Mouse (Mus musculus): ENCODE data around the gene Hydin.

DNA sequence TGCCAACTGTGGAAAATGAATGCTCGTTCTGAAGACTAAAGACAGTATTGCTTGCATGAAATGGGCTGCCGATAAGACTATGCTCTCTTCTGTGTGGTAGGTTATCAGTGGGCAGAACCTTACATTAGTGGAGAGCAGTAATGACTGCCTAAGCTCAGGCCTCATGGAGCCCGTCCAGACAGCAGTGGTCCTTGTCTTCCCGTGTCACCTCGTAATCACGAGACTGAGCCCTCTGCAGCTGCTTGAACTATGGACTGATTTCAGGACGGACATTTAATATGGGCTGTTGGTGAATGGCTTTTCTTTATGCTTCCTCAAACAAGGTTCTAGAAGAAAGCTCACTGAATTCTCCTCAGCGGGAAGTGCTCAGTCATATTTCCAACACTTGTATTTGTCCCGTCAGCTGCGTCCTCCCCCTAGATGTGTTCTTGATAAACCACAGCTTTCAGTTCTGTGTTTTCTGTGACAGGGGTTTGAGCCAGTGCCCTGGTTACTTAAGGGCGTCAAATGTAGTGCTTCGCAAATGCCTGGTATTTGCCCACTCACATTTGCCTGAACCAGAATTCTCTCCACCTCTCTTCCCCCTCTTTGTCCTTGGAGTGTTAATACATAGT lies 73.4 kb downstream of the Hydin start:
- TF ChIP-seq GATA1 (IDR thresholded peaks at IDR 0.05; ENCODE audit: borderline replicate concordance, low read length): no peak
- no peak for TF ChIP-seq CTCF (IDR thresholded peaks at IDR 0.05; ENCODE audit: low read depth, low read length)
- TF ChIP-seq TAL1 (conservative IDR thresholded peaks at IDR 0.05; ENCODE audit: low read depth, low read length): no peak
- no peak for TF ChIP-seq POLR2AphosphoS5 (IDR thresholded peaks at IDR 0.05; ENCODE audit: insufficient replicate concordance, low read depth, low read length)
- no peak for TF ChIP-seq GATA2 (IDR thresholded peaks at IDR 0.05; ENCODE audit: borderline replicate concordance, low read depth, low read length)
